Mouse (Mus musculus): ENCODE data around the gene Arntl.

The Arntl gene

DNA sequence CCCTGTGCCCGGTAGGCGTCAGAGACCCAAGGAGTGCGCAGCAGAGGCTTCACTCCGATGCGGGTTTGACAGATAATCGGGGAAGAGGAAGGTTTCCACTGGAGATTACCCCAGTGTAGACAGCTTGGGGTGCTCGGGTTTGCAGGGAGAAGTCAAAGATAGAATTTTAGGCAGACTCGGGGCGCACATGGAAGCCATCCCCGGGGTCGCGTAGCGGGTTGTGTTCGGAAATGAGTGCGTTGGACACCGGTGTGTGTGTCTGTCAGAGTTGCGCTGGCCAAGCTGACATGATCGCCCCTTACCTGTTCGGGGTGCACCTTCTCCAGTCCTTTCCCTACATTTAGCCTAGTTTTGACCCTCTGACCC is 1.1 kb downstream of the Arntl start:
- DNase-seq (ENCODE audit: low read depth) = peak; percentile 47

DNA sequence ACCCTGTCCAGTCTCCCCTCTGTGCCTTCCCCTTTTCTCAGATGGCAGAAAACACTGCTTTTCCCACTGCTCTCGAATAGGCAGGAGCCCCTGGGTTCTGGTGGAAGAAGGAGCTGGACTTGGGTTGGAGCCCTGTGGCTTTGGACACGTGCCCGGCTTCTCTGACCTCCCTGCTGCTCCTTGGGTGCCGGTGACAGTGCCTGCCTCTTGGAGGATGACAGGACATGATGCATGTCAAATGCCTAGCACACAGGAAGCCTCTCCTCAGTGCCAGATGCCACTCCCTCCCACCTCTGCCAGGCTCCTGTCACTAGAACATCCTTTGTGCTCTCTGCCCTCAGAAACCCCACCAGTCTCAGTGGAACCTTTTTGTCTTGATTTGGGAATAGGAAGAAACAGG is 3.2 kb downstream of the Arntl start:
- DNase-seq (ENCODE audit: low read depth) = peak; percentile 45

DNA sequence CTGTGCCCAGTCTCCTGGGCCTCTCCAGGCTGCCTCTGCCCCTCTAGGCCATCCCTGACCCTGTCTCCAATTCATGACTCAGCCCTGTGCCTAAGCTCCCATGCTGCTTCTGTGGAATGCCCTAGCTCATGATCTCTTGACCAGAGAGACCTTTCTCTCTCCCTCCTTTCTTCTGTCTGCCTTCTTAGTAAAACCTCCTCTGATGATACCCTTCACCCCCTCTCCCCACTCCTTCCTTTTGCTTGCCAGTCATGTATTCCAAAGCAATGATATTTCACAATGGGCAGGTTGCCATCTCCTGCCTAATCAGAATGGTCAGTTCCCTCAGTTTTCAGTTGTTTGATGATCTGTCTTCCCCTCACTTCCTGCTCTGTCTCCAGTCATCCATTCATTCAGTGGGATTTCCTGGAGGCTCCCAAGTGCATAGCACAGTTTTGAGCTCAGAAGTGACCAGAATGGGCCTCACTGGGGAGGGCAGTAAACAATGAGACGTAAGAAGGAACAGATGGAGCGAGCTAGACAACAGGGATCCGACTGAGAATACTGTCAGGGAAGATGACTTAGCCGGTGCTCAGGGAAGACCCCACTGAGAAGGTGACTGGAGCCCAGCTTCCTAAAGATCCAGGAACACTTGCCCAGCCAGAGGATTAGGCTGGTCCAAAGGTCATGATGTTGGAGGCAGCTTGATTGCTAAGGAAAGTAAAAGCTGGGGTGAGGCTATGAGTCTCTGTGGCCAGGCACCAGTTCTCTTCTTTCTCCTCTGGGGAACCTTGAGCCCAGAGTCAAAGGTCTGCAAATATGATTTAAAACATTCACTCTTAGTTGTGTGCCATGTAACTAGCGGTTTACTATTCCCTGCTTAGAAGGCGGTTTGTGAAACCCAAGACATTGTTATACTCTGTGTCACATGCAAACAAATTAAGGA is 7.2 kb downstream of the Arntl start:
- no peak for DNase-seq (ENCODE audit: low read depth)

DNA sequence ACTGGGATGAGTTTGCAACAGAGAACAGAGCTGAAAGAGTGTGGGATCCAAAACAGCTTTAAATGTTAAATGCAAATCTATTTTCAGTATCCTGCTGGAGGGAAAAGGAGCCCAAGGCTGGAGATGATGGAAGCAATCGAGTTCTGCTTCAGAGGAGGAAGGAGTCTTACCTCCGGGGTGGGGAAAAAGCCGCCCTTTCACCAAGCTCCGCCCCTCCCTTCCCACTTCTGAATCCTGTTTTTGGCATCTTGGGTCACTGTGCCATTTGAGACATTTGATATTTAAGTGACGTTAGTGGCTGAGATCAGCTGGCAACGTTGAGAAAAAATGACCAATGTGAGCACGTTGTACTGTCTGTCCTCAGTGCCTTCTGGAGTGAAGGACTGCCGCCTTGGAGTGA is 8.9 kb downstream of the Arntl start:
- no peak for DNase-seq (ENCODE audit: low read depth)

DNA sequence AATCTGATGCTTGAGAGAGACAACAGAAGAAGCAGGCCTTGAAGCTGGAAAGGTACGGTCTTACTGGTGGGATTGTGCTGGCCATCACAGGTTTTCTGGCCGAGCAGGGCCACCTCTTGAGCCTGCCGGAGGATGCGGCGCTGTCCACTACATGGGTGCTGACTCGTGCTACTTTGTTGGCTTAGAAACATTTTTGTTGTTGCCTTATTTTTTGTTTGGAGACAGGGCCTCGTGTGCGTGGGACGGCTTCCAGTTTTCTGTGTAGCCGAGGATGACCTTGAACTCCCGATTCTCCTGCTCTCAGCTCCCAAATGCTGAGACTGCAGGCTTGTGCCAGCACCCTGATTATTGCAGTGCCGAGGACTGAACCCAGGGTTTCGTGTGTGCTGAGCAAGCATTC is 12.2 kb downstream of the Arntl start:
- DNase-seq (ENCODE audit: low read depth) = no peak

DNA sequence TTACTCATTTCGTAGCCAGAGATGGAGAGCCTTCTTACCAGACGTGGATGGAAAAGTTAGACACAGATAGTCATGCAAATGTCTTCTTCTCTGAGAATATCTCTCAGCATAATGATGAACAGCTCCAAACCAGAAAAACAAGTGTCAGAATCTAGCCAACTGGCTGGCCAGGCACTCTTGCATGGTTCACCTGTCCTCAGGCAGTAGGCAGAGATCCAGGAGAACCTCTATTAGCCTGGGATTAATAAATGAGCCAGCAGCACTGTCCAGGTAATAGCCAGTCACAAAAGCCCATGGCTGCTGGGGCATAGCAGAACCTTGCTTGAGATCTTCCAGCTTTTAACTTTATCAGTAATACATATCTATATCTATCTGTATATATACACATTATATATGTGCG is 12.6 kb downstream of the Arntl start:
- DNase-seq (ENCODE audit: low read depth) = no peak

DNA sequence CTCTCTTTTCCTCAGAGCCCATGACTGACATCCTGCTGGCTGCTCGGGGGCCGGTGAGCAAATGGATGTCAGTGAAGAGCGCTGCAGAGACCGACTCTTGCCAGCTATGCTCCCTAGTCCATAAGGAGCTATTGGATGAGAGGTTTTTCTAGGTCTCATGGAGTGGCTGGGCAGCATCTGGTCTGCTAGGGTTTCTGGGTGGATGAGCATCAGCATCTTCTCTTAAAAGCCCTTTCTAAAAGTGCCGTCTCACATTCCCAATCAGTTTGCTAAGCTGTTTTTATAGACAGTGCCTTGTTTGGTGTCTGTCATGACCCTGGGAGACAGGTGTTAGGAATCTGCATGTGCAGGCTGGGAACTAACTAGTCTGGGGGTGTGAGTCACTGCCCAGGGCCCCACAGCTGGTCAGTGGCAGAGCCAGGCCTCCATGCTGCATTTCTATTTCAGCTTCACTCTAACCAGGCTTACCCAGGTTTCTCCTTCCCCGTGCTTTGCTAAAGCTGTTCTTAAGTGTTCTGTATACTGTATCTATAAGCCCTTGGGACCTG is 13.5 kb downstream of the Arntl start:
- no peak for DNase-seq (ENCODE audit: low read depth)

DNA sequence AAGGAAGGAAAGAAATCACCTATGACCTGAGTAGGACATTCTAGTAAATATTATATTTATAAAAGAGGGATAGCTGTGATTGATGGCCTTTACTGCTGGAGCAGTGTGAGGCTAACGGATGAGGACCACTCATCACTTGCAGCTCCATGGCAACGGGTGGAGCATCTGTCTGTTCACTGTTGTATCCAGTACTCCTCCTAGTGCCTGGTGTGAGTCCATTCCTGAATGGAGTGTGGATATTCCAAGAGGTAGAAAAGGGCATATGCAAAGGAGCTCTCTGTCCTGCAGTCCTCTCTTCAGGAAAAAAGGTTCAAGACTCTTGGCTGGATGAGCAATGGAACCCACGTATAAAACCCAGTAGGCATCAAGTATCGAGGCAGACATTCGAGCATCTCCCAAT is 15.6 kb downstream of the Arntl start:
- no peak for DNase-seq (ENCODE audit: low read depth)

DNA sequence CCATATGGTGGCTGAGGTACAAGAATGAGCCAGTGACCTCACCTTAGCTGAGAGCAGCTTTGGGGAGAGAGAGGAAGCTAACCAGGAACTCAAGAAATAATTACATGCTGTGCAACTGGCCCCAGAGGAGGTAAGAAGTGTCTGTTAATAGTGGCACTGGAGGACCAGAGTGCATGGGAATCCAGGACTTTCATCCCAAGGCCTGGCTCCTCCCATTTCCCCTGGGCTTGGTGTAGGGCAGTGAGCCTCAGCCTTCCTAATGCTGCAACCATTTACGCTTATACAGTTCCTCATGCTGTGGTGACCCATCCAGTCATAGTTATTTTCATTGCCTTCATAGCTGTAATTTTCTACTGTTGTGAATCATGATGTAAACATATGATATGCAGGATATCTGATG is 17.4 kb downstream of the Arntl start:
- DNase-seq (ENCODE audit: low read depth) = no peak

DNA sequence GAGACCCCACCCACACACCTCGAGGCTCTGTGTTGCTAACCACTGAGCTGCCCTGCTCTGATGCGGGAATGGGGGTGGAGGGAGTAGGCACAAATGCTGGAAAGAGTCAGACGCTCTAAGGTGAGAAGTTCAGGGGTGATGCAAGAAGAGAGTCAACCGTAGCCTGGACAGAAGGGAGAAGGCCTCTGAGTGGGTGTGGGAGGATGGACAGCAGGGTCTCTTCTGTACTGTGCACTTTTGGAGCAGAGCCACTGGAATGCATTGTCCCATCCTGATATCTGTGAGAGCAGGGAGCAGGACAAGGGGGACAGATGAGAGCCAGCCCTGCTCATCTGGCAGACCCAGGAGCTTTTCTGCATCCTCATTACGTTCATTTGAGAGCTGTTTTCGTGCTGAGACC is 21.2 kb downstream of the Arntl start:
- no peak for DNase-seq (ENCODE audit: low read depth)

DNA sequence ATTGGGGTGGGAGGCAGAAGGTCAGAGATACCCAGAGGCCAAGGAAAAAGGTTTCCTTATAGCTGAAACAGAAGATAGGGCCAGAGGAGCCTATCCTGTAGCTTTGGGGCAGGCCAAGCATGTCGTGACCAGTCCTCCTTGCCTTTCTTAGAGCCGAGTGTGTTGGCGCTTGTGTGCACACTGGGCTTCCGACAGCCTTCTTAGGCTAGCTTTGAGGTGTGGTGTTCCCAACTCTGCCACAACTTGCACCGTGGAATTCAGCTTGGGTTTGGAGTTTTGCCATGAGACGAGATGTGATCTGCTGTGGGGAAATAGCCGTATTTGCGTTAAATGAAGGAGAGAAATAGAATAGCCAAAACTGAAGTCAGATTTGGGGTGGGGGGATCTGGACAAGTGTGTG is 28.9 kb downstream of the Arntl start:
- DNase-seq (ENCODE audit: low read depth) = no peak

DNA sequence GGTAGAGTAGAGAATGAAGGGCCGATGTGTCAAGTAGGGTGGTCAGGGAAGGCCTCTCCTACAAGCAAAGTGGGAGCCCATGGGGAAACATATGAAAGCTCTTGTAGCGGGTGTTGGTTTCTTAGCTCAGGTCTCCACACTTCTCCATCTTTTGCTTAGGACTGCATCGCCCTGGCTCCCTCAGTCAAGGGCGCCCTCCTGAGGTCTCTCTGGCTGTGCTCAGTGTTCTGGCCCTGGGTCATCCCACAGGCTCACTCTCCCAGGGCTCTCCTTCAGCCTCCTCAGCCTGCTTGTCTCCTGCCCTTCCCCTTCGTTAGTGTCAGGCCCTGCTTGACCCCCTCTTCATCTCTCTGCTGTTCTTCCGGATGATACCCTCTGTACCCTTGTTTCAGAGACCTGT is 31.1 kb downstream of the Arntl start:
- DNase-seq (ENCODE audit: low read depth) = no peak

DNA sequence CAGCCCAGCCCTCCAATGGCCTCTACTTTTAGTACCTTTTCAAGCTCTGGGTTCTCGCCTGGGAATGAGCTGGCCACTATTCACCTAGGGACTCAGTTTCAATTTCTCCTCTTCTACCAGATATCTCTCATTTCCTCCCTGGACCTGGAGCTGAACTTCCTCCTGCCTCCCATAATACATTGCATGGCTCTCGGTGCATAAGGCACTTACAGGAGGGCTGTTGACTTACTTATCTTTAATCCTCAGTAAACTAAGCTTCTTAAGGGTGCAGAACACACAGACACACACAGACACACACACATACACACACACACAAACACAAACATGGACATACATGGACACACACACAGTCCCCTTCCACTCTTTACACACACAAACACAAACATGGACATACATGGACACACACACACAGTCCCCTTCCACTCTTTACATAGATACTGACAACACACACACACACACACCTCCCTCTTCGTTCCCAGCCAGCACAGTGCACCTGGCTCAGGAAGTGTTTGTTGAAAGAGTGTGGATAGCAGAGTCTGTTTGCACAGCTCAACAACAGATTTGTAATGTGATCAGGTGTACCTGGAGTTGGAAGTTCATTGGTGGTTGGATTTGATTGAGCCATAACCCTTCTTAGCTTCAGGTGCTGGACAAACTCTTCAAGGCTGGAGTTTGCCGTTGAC is 32.3 kb downstream of the Arntl start:
- no peak for DNase-seq (ENCODE audit: low read depth)

DNA sequence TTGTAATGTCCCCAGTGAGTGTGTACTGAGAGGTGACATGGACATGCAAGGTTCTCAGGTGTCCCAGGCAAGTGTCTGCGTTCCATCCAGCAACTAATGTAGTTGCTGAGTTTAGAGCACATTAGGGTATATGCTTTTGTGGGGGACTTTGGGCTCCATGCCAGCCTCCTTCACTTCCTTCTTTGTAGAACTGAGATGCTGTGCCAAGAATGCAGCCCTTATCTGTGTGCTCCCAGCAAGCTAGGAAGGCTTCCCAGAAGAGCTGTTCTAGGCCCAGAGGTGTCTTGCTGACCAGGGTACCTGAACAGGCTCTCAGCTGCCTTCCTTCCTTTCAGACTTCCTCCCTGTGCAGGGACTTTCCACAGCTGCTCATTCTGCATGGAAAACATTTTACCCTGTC is 33.2 kb downstream of the Arntl start:
- DNase-seq (ENCODE audit: low read depth) = no peak

DNA sequence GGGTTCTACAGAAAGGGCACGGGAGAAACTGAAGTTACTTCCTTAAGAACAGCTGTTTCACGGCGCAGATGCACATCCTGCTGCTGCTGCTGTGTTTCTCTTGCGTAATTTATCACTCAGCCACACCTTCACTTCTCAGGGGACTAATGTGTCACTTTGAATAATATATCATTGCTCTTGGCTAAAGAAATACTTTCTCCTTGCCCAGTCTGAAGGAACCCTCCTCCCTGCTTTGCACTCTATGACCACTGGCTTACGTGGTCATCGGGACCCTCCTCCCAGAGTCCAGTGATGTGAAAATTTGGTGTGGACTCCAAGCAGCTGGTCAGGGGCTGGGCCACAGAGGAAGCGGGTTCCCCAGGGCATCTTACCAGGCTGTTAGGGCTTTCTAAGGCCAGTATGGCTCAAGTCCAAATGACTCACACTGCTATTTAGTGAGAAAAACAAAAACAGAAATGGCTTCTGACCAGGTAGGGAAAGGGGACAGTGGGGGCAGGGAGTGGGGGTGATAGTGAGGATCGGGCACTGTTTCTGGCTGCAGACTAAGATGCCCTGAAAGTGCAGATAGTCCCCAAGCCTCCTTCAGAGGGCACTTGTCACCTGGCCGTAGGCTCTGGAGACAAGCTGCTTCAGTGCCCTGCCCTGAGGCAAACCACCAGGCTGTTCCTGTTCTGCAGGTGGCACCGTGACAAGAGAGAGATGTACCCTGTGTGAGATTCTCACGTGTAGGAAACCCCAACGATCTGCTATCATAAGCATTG is 34.8 kb downstream of the Arntl start:
- no peak for DNase-seq (ENCODE audit: low read depth)

DNA sequence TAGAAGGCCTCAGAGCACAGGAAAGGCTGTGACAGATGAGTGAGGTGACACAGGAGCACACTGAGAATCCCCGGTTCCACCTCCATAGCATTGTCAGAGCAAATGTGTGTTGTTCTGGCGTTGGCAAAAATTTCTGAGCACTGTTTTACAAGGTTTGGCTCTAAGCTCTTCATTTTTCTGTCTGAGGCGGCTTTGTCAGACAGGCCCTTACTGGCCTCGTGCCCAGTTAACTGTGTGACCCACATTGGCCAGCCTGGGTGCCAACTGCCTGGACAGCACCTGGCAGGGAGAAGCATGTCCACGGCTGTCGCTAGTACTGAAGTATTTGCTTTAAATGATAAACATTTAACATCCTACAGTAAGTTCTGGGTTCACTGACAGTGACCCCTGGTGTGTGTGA is 35.4 kb downstream of the Arntl start:
- DNase-seq (ENCODE audit: low read depth) = no peak

DNA sequence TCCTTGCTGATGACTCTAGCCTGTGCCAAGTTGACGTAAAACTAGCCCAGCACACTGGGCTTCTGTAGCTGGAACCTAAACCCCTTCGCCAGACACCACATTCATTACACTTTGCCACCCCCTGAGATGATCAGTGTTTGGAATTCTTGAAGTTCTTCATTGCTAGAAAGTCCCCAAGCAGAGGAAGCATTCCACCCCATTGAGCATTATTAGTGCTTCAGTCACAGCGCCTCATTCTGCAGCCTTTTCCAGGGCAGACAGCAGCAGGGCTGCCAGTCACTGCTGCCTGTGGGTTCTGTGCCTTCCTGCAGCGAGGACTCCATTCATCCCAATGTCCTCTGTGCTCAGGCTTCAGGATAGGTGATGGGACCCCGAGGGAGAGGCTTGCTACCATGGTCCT is 37.9 kb downstream of the Arntl start:
- no peak for DNase-seq (ENCODE audit: low read depth)

DNA sequence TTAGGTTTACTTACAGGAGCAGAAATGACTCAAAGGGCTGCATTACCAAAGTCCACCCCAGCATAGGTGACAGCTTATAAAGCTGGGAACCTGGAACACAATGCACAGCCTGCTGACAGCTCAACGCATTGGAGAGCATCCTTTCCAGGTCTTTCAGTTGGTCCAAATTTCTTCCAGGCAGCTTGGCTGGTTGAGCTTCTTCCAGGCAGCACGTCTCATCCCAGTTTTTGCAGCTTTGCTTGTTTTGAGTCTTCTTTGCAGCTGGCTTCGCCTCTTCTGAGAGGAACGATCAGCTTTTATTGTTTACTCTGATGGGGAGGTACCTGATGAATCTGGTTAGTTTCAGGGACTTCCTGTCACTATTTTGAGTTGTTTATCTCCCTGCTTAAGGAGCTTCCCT is 39.2 kb downstream of the Arntl start:
- no peak for DNase-seq (ENCODE audit: low read depth)

DNA sequence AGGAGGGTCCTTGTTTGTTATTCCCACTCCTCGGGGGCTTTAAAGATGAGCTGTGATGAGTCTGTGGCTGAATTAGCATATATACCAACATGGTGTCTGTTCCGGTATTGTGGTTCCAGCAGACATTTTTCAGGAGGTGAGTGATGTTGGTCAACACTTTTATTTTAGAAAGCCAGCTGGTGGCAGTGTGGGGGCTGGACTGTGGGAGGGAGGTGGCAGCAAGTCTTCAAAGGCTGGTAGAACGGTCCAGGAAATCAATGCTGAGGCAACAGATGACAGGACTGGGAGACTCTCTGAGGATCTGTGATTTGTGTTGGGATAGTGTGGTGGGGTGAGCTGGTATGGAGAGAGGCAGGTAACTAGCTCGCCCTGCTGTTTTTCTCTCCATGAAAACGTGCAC is 39.9 kb downstream of the Arntl start:
- DNase-seq (ENCODE audit: low read depth) = no peak

DNA sequence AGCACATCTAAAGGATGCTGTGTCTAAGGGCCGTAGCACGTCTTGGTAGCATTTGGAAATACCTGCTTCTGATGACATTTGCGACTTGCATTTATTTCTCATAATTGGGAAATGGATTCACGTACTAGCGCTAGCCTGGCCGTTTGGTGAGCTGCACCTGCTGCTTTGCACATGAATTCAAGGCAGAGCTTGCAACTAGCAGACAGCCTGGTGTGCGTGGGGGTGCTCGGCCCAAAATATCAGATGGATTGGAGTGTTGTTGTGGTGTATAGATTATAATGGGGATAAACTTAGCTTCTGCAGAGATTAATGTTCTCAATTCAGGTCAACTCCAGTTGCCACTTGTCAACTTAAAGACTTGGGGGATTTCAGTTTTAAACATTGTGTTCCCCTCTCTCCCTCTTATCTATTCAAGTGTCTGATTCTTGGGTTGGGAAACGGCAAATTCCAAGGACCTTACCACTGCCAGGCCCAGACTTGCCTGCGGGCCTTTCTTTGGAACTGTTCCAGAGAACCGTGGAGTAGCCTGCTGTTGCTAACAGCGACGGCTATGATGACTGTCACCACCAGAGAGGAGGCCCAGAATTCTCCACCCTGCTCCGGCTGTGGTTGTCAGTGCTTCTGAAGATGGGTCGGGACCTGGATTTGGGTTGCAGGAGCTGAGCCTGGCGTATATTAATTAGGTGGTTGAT is 42.0 kb downstream of the Arntl start:
- no peak for DNase-seq (ENCODE audit: low read depth)

DNA sequence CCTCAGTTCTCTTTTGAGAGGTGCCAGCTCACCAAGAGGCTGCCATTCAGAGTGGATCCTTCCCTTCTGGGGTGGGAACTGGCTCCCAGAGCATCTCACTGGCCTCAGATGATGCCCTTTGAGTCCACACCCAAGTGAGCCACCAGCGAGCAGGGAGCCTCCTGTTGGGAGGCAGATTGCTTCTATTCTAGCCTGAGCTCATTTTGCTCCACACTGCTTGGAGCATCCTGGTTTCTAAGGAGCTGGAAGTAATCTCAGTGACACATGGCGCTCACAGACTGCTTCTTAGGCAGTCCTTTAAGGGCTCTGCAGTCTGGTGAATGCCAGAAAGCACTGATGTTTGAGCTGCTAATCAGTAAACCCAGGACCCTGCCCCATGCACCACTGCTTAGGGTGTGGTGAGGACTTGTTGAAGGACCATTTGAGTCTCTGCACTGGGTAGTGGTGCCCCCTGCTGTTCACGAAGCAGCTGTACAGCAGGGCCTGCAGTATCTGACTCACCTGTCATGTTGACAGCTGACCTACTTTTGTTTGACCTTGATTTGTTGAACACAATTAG is 43.2 kb downstream of the Arntl start:
- DNase-seq (ENCODE audit: low read depth) = peak; percentile 62

DNA sequence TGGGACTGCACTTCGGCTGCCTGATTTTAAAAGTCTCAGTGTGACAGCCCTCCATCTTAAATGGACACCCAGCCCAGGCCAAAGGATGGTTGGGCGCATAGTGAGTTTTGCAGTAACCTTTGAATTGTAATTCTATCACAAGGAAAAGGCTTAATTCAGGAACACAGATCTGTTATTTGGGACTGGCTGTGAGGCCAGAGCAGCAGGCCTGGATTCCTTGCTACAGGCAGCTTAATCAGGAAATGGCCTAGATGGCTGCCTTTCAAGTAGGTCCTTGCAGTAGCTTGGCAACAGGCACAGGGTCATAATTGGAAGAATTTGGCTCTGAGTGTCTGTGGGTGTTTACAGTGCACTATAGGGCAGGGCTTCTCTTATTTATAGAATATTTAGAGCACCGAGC is 43.7 kb downstream of the Arntl start:
- no peak for DNase-seq (ENCODE audit: low read depth)

Measured in induced T-regulatory cell, adult 2 months (primary cell).